Mouse (Mus musculus): ENCODE measurements around the gene Olig3.
"Not testable (repeated sequence)": the region's sequence is repeated elsewhere in the genome, so short reads cannot be mapped to it uniquely, and the experiment has no call there.

The Olig3 gene

DNA sequence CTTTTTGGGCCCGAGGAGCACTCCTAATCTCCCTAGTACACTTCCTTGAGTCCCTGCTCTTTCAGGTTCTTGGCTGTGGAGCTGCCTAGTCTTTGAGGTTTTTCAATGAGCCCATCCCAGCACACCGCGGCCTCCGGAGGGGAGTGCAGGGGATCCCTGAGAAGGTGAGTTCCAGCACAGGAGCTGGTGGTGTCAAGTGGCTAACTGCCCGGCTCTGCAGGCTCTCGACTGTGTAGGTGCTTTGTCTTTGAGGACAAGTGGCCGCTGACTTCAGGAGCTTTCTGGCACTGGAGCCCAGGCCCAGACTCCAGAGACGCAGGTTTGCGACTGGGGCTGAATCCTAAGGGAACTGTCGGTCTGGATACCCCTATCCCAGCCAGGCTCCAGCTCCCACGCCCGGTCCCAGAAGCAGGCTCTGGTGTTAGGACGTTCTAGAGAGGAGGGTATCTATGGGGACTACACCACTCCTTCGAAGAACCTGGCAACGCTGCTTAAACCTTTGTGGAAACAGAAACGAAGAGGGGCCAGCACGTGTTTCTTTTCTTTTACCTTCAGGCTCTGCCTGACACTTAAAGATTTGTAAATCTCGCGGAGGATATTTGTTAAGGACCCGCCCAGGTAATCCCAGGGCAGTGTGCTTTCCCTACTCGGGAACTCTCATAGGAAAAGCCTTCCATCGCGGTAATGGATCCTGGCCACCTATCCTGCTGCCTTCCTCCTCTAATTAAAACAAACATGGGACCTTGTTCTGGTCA lies 5.4 kb downstream of the Olig3 start:
- no peak for DNase-seq (ENCODE audit: inconsistent age in 2 of 2, low spot score in 1 of 2)

DNA sequence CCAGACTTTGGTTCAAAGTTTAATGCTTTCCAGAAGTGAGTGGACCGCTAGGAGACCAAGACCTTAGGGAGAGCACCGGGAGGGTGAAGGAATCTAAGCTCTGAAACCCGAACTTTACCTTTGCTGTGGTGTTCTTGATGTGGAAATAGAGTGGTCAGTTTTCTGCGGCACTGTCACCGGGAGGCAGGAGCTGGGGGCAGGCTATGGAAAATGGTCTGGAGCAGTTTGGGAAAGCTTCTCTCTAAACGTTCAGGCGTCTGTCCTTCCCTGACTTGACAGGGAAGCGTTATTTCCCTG lies 5.9 kb downstream of the Olig3 start:
- no peak for DNase-seq (ENCODE audit: inconsistent age in 2 of 2, low spot score in 1 of 2)

DNA sequence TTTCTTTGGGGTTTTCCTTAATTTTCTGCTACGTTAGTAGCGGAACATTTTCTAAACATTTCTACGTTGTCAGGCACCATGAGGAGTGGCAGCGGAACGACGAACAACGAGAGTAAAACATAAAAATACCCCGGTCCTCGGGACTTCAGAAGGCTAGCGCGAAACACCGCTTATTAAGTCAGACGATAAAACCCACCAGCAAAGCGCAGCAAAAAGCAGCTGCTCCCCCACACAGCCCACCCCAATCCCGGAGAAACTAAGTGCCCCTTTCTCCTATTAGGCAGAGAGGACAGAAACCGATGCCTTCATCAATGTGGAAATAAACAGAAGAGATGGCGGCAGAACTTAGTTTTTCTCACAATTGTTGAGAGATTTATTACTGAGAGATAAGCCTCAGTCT lies 6.5 kb downstream of the Olig3 start:
- peak in 1 of 2 experiments; percentile 28 for DNase-seq (ENCODE audit: inconsistent age in 2 of 2, low spot score in 1 of 2)

DNA sequence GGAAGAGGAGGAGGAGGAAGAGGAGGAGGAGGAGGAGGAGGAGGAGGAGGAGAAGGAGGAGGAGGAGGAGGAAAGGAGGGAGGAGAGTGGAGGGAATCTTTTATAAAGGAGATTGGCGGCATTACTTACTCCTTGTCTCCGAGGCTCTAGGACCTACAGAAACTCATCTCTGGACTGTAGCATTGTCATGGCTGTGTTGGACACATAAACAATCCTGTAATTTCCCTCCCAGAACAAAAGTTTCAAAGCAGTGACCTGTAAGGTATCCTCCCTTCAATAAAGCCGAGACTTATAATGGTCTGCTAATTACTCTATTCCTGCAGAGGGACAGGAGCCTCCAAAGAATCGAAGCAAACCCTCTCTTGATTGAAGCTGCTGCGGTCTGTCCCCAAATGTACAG lies 7.0 kb downstream of the Olig3 start:
- no peak for DNase-seq (ENCODE audit: inconsistent age in 2 of 2, low spot score in 1 of 2)

DNA sequence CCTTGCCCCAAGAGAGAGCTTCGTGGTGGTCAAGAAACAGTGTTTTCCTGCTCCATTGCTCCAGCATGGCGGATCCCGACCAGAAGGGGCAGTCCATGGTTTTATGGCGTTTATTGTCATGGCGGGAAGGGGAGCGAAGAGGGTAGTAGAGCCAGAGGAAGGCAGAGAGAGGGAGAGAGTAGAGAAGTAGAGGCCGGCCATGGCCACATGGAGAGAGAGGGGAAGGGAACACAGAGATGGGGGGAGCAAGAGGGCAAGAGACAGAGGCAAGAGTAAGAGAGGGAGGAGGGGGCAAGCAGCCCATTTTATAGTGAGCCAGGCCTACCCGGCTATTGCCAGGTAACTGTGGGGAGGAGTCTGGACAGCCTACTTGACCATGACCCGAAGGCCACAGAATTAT lies 12.8 kb downstream of the Olig3 start:
- DNase-seq (ENCODE audit: inconsistent age in 2 of 2, low spot score in 1 of 2): no peak

DNA sequence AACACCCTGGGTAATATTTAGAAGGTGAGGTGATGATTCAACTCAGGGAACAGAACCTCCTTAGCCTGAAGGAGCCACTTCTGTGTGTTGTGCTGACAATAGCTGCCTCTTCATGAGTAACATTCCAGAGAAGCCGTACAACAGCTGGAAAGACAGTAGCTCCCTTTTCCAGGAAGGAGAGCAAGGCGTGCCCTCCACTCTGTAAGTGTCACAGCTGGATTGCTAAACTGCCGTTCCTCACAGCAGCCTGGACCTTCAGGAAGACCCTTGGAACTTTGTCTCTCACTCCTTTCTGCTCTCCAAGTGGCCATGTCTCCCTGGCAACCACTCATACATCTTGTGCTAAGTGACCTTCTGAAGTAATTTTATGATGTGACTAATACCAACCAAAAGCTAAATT lies 13.8 kb downstream of the Olig3 start:
- DNase-seq (ENCODE audit: inconsistent age in 2 of 2, low spot score in 1 of 2): peak in 1 of 2 experiments; percentile 52

DNA sequence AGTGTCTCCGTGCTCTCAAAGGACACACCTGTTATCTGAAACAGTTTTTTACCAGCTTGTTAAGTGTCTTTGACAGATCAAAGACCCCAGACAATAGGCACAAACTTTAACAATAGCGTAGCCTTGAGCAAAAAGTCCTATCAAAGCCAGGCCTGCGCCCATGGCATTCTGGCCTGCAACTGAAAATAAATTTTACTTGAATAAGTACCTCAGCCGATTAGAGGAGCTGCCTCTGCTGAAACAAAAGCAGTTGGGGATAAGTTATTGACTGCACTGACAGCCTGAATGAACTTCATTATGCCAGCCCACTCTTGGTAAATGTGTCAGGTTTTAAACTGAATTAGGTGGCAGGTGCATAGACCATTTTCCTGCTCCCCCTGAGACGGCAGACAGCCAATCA lies 15.9 kb downstream of the Olig3 start:
- no peak for DNase-seq (ENCODE audit: inconsistent age in 2 of 2, low spot score in 1 of 2)

DNA sequence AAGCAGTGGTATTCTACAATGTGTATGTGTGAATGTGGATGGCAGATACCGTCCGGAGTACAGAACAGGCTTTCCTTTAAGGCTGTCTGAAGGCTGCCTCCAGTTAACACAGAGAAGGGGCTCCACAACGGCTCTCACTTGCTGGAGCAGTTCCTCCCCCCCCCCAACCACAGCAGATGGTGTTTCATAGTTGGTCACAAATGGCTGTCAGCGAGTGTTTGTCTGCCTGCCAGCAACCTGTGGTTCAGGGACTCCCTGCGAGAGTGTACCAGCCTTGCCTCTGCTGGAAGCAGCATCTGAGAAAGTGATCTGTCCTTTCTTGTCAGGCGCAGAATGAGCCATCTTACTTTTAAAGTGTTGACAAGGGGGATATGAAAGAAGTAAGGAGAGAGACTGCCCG lies 17.5 kb downstream of the Olig3 start:
- DNase-seq (ENCODE audit: inconsistent age in 2 of 2, low spot score in 1 of 2): no peak

DNA sequence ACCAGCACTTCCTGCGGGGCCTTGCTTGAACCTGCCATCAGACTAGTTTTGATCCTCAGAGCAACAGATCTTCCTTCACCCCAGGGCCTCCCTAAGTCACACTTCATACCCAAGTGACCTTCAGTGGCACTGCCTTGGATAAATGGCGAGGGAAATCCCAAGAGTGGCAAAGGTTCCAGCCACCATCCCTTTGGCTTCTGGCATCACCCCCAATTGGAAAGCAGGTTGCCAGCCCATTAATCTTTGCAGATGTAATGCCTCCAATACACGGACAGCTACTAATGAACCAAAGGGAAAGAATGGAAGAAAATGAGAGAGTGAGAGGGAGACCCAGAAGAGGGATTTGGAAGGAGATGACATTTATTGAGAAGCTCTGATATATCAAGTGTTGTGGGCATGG lies 18.0 kb downstream of the Olig3 start:
- no peak for DNase-seq (ENCODE audit: inconsistent age in 2 of 2, low spot score in 1 of 2)

DNA sequence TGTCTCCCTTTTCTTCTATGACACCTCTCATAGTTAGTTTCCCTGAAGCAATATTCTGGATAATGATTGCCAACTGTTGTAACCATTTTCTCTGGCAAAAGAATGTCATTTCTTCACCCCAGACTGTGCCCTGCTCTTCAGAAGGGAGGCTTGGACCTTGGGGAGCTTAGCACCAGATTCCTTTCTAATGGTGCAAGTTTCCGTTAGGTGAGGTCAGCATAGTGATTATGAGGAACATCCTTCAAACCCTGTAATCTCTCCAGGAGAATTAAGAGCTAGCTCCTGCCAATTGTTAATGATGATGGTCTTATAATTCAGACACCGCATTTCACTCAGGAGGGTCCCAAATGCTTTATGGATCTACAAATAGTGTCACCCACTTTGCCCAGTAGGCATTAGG lies 19.5 kb downstream of the Olig3 start:
- DNase-seq (ENCODE audit: inconsistent age in 2 of 2, low spot score in 1 of 2): no peak

DNA sequence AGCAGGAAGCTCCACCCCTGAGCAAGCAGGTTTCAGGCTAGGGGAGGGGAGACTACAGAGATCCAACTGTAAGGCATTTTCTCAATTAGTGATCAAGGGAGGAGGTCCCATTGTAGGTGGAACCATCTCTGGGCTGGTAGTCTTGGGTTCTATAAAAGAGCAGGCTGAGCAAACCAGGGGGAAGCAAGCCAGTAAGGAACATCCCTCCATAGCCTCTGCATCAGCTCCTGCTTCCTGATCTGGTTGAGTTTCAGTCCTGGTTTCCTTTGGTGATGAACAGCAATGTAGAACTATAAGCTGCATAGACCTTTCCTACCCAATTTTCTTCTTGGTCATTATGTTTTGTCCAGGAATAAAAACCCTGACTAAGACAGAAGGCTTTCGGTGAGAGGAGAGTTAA lies 24.6 kb downstream of the Olig3 start:
- not testable (repeated sequence) for DNase-seq (ENCODE audit: inconsistent age in 2 of 2, low spot score in 1 of 2)

DNA sequence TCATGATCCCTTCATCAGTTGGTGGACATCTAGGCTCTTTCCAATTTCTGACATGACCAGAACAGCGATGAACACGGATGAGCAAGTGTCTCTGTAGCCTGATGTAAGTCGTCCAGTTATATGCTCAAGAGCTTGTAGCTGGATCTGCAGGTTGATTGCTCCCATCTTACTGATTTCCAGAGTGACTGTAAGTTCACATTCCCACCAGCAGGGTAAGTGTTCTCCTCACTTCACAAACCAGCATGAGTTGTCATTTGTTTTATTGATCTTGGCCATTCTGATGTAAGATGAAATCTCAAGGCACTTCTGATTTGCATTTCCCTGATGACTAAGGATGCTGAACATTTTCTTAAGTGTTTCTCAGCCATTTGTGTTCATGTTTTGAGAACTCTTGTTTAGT lies 27.8 kb downstream of the Olig3 start:
- DNase-seq (ENCODE audit: inconsistent age in 2 of 2, low spot score in 1 of 2): no peak

DNA sequence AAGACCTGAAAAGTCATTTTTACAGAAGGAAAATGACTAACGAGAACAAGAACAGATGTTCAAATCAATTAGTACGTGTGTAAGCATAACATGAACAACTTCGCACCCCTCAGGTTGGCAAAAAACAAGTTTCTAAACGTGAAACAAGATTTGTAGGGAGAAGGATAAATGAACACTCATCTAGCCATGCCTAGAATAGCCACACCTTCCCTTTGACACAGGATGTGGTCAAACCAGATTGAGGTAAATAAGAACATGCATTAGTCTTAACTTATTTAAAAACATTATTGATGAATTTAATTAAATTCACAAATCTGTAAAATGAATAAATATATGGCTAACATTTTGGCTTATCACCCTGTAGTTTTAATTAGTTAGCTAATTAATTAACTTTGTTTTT lies 35.5 kb downstream of the Olig3 start:
- DNase-seq (ENCODE audit: inconsistent age in 2 of 2, low spot score in 1 of 2): no peak

DNA sequence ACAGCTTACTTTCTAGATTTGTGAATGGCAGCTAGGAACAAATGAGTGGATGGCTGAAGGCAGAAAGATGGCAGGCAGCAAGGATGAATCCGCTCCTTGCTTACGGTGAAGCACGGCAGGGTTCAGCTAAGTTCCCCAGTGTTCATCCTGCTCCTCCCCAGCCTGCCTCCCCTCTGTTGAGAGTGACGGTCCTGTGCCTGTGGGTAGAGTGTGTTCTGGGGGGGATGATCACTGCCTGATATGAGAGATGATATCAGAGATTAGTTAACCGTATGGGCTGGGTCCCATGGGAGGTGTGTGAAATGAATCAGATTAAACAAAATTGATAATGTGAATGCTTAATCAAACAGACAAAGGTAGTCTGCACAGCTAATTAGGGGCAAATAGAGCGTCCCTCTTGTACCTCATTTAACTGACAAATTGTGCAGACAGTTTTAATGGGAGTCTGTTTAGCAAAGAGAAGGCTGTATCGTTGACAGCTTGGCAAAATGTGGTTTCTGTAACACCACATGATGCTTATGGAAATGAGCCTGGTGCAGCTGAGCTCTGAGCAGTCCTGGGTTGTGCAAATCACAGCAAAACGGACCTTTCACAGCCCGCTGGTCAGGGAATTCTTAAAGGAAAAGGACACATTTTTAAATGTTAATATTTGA lies 40.3 kb downstream of the Olig3 start:
- no peak for DNase-seq (ENCODE audit: inconsistent age in 2 of 2, low spot score in 1 of 2)

DNA sequence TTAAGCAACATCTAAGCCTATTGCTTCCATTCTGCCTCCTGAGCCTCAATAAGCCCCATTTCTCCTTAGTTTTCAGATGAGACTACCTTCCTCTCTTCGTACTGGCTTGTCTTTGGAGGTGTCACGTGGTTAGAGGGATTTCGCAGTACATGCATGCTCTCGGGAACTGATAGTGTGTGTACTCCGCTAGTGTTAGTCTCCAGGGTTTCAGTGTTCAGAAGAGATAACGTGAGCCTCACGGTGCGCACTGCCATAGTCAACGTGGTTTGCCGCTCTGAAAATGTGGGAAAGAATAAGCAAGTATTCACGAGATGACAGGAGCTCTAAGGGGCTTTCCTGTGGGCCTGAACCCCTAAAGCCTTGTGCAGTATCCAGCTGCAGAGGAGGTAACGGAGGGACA lies 41.1 kb downstream of the Olig3 start:
- DNase-seq (ENCODE audit: inconsistent age in 2 of 2, low spot score in 1 of 2): no peak

DNA sequence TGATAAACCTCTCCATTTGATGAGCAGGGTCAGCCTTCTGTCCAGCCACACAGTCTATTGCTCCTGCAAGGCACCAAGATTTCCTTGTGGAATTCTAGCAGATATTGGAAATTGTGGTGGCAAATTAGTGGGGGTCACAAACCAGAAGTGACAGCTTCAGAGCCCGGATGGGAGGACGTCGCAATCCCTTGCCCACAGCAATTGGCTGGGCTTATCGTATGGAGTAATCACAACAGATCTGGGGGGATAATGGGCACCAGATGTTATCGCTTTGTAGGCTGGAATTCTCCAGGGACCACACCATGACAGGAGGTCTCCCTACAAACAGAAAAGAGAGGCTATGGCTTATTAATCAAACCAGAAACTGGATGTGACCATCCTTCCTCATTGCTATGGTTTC lies 44.8 kb downstream of the Olig3 start:
- DNase-seq (ENCODE audit: inconsistent age in 2 of 2, low spot score in 1 of 2): no peak

DNA sequence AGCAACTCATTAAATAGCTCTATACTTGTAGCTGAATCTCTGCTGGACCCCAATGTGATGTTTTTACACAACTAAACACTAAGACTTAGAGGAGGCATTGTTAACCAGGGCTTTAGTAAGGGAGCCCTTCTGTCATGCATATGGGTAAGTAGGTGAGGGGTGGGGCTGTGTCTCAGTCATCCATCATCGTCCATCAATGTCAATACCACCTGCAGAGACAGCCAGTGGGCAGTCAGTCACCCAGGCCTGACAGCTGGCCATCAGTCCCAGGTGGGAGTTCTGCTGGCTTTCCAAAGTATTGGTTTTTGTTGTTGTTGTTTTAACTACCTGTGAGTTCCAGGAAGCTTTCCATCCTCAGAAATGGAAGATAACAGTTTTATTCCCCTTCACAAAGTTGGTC lies 48.1 kb downstream of the Olig3 start:
- no peak for DNase-seq (ENCODE audit: inconsistent age in 2 of 2, low spot score in 1 of 2)

DNA sequence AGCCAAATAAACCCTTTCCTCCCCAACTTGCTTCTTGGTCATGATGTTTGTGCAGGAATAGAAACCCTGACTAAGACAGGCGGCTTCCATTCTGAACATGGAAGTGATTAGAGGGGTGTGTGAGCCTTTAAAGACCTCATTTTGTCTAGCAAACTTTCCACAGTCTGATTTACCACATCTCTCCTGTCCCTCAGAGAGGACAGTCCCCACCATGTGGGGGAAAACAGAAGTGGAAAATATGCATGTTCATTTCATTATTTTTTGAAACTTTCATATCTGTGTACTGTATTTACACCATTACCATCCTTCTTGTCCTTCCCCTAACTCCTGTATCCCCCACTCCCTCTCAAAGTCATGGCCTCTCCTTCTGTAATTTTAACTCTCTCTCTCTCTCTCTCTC lies 49.6 kb downstream of the Olig3 start:
- no peak for DNase-seq (ENCODE audit: inconsistent age in 2 of 2, low spot score in 1 of 2)

DNA sequence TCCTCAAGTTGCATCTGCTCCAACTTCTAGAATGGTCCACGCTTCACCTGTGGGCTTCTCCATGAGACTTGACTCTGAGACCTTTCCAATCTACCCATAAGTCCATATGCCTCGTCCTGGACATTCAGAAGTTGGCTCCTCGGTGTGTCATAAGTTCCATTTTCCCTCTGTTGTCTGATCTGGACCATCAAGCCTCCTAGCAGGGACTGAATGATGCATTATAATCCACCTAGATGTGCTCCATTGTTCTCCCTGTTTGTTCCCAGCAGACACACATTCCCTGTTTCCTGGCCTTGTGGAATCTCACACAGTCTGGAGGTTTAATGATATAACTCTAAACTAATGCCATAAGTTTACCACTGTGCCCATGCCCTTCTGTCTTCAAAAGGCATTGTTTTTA lies 50.8 kb downstream of the Olig3 start:
- DNase-seq (ENCODE audit: inconsistent age in 2 of 2, low spot score in 1 of 2): no peak
